Mouse (Mus musculus): ENCODE results near the gene Mto1.

DNA sequence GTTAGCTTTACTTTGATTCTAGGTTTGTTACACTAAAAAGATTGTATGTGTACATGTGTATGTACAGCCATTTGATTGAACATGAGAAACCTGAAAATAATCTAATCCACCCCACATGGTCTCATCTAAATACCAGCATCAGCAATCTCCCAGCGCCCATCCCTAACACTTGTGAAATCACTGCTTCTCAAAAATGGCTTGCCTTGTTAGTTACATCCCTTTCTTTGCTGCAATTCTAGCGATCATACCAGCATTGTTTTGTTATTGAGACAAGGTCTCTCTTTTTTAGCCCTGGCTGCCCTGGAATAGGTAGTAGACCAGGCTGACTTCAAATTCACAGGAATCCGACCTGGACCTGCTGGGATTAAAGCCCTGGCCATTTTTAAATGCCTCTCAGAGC lies 34.4 kb downstream of the Mto1 start:
- no peak for TF ChIP-seq GATA1 (IDR thresholded peaks at IDR 0.05; ENCODE audit: low read length)
- TF ChIP-seq TAL1 (IDR thresholded peaks at IDR 0.05; ENCODE audit: low read length) = no peak

Measured in erythroblast, embryonic 14.5 days (primary cell).